Mouse (Mus musculus) forebrain, embryonic 15.5 days (tissue): Measurements from ENCODE around the gene Hnrnpa1. TPM values are rescaled to one million over a fixed set of nuclear protein-coding genes. Genes with fewer than 3 reads are reported as not detected.

Experiments used
- microRNA counts: library from miRNA; unstranded; fragments of <30 nt; microRNA quantifications from one replicate; lab custom pipeline; 2016
- microRNA-seq: library from miRNA; unstranded; fragments of <30 nt; microRNA quantifications from one replicate; pipeline ENCODE4, GENCODE M21; 2016
- polyA plus RNA-seq: library from polyadenylated mRNA; unstranded; fragments of >200 nt; fragmentation: Nextera tagmentation; extraction: Ambion mirVana; gene quantifications from 2 replicates; pipeline ENCODE4 v1.2.1, GENCODE M21; 2015

The Hnrnpa1 gene
- polyA plus RNA-seq, 1 experiment from 2014 or later = 995 TPM

MicroRNA genes within 50 kb of the gene (microRNA counts, 519-probe panel; counts per million panel counts)
- microRNA mmu-miR-148b (lab: Ali Mortazavi, UCI) = 3,229 counts per million, percentile 77 among the panel's probes with 10 or more counts

Small RNAs within 50 kb of the gene (microRNA-seq; reads per million reads assigned to microRNA genes)
- gene Mir148b = 172 reads per million, percentile 61 among the genes with 10 or more reads in this experiment

Other genes with a start within 250 kb of the Hnrnpa1 start
- gene Hoxc8, start 249.8 kb upstream of the Hnrnpa1 start, polyA plus RNA-seq = not detected in 2 replicates
- gene Hoxc6, start 242.2 kb upstream of the Hnrnpa1 start, polyA plus RNA-seq = not detected in 2 replicates
- gene Hoxc4, start 221.5 kb upstream of the Hnrnpa1 start, polyA plus RNA-seq = not detected in 2 replicates
- 24.7 and 26.8 TPM in 2 replicates for gene Smug1, start 73.3 kb upstream of the Hnrnpa1 start, polyA plus RNA-seq
- 134 and 139 TPM in 2 replicates for gene Cbx5, start 616 bp upstream of the Hnrnpa1 start, polyA plus RNA-seq
- gene Nfe2, start 18.0 kb downstream of the Hnrnpa1 start, polyA plus RNA-seq = 0.38 and 0.63 TPM in 2 replicates
- 215 and 220 TPM in 2 replicates for gene Copz1, start 32.3 kb downstream of the Hnrnpa1 start, polyA plus RNA-seq
- gene Gpr84, start 70.2 kb downstream of the Hnrnpa1 start, polyA plus RNA-seq = 0.28 and 0.37 TPM in 2 replicates
- 12.7 and 13.0 TPM in 2 replicates for gene Zfp385a, start 99.7 kb downstream of the Hnrnpa1 start, polyA plus RNA-seq
- gene Itga5, start 126.3 kb downstream of the Hnrnpa1 start, polyA plus RNA-seq = 5.7 and 7.2 TPM in 2 replicates
- not detected in 2 replicates for gene Gtsf1, start 190.0 kb downstream of the Hnrnpa1 start, polyA plus RNA-seq
- not detected in 2 replicates for gene Gtsf2, start 208.0 kb downstream of the Hnrnpa1 start, polyA plus RNA-seq
- 1.4 and 1.8 TPM in 2 replicates for gene Nckap1l, start 213.4 kb downstream of the Hnrnpa1 start, polyA plus RNA-seq